Mouse (Mus musculus) megakaryocyte, embryonic 14.5 days (primary cell): ENCODE measurements around the gene Tmem204. TPM values are rescaled to one million over a fixed set of nuclear protein-coding genes. Genes with fewer than 3 reads are reported as not detected.

Experiments
- H3K27me3 ChIP-seq: replicated peaks from 2 replicates; pipeline ENCODE3; 2012; ENCODE audit warnings: inconsistent platforms
- H3K36me3 ChIP-seq: replicated peaks from 2 replicates; pipeline ENCODE3; 2012; ENCODE audit warnings: low read length, inconsistent platforms, mixed read lengths
- H3K4me1 ChIP-seq: 2 replicates; pipeline ENCODE4 v1.6.1; 2012; ENCODE audit warnings: inconsistent platforms
- H3K4me3 ChIP-seq: replicated peaks from 2 replicates; pipeline ENCODE3; 2012; ENCODE audit warnings: moderate library complexity, mild to moderate bottlenecking, inconsistent platforms
- H3K9me3 ChIP-seq: 2 replicates; pipeline ENCODE4 v1.6.1; 2012; ENCODE audit warnings: inconsistent platforms
- FLI1 ChIP-seq: IDR thresholded peaks from 2 replicates; pipeline ENCODE4 v1.6.1; 2012; ENCODE audit warnings: low read length, inconsistent platforms, mixed read lengths
- GATA1 ChIP-seq: IDR thresholded peaks from 3 replicates; pipeline ENCODE4 v1.6.1; 2012; ENCODE audit warnings: mixed read lengths, low read length, inconsistent platforms, borderline replicate concordance
- polyA plus RNA-seq: library from polyadenylated mRNA; stranded (reverse); fragments of >175 nt; gene quantifications from 2 replicates; pipeline ENCODE4 v1.2.3, GENCODE M21; 2012; ENCODE audit warnings: low replicate concordance; ENCODE audit not compliant: insufficient read depth

The Tmem204 gene
- polyA plus RNA-seq, 1 experiment: not detected

DNA sequence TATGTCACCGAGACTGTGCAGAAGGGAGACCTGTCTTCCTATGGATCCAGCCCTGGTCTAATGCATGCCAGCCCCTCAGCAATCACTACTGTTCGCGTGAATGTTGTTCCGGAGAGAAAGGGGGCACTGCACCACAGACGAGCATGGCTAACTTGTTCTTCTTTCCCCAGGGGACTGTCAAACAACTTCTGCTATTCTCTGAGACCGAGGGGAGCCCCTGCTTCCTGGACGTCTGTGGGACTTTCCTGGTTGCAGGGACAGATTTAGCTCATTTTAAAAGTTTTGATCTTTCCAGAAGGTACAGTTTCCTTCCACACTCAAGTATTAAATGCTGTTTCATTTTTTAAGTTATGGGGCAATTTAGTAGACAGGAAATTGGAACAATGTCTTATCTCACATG is 38.5 kb downstream of the Tmem204 start:
- TF ChIP-seq FLI1: no peak
- no peak for TF ChIP-seq GATA1
- no peaks in the 10 kb centered on the region for H3K27me3 ChIP-seq
- H3K36me3 ChIP-seq: peaks cover 75% of the 10 kb centered on the region
- peaks cover 19% of the 10 kb centered on the region for H3K4me1 ChIP-seq
- H3K4me3 ChIP-seq: no peak overlapping the region
- H3K9me3 ChIP-seq: no peaks in the 10 kb centered on the region

- H3K27me3 ChIP-seq: no peaks in the 10 kb centered on the region
- H3K4me3 ChIP-seq: no peak overlapping the region
- TF ChIP-seq FLI1 (no peak), GATA1 (no peak)
- no peaks in the 10 kb centered on the region for H3K4me1 ChIP-seq
- 0 out of 2 replicates have a peak, but pooled peaks cover 3% of the 10 kb centered on the region for H3K9me3 ChIP-seq
- peaks cover 88% of the 10 kb centered on the region for H3K36me3 ChIP-seq
Measured at GRCm38 (mm10) chr17:25036183-25036582, 47.2 kb downstream of the Tmem204 start.

- Histone ChIP-seq H3K4me3 (peak overlapping the region; percentile 99), H3K36me3 (peaks cover 36% of the 10 kb centered on the region), H3K4me1 (peaks cover 37% of the 10 kb centered on the region), H3K27me3 (no peaks in the 10 kb centered on the region), H3K9me3 (no peaks in the 10 kb centered on the region)
- TF ChIP-seq FLI1: no peak
- no peak for TF ChIP-seq GATA1
Measured at GRCm38 (mm10) chr17:25016292-25017132, 66.9 kb downstream of the Tmem204 start.

- peaks cover 40% of the 10 kb centered on the region for H3K36me3 ChIP-seq
- no peaks in the 10 kb centered on the region for H3K9me3 ChIP-seq
- TF ChIP-seq FLI1: no peak
- TF ChIP-seq GATA1: no peak
- no peaks in the 10 kb centered on the region for H3K27me3 ChIP-seq
- H3K4me3 ChIP-seq: peak within 1 kb of the TSS; percentile 99
- peaks cover 40% of the 10 kb centered on the region for H3K4me1 ChIP-seq
Measured at GRCm38 (mm10) chr17:25015655-25016291, 67.6 kb downstream of the Tmem204 start, which contains the start of the genes Cramp1l and Ift140. TSS of gene Cramp1l (minus strand) at chr17:25015788. TSS of gene Ift140 (plus strand) at chr17:25016085.

- Histone ChIP-seq H3K4me1 (peaks cover 43% of the 10 kb centered on the region), H3K36me3 (peaks cover 40% of the 10 kb centered on the region), H3K9me3 (no peaks in the 10 kb centered on the region), H3K4me3 (peak overlapping the region; percentile 99), H3K27me3 (no peaks in the 10 kb centered on the region)
- TF ChIP-seq FLI1 (no peak), GATA1 (no peak)
Measured at GRCm38 (mm10) chr17:25014841-25015570, 68.4 kb downstream of the Tmem204 start.

- H3K4me1 ChIP-seq: peaks cover 49% of the 10 kb centered on the region
- TF ChIP-seq GATA1 (no peak), FLI1 (no peak)
- peaks cover 41% of the 10 kb centered on the region for H3K36me3 ChIP-seq
- H3K9me3 ChIP-seq: no peaks in the 10 kb centered on the region
- H3K27me3 ChIP-seq: no peaks in the 10 kb centered on the region
- peak overlapping the region; percentile 99 for H3K4me3 ChIP-seq
Measured at GRCm38 (mm10) chr17:25013606-25014501, 69.5 kb downstream of the Tmem204 start.

Other genes starting within 250 kb of the Tmem204 start
- gene Hagh, start 243.4 kb downstream of the Tmem204 start, polyA plus RNA-seq: 7.5 and 29.1 TPM in 2 replicates
- 2.0 and 2.8 TPM in 2 replicates for gene Fahd1, start 233.2 kb downstream of the Tmem204 start, polyA plus RNA-seq
- gene Igfals, start 217.6 kb downstream of the Tmem204 start, polyA plus RNA-seq: 0.25 TPM in 1 of 2 replicates, not detected in the other
- gene Nubp2, start 197.2 kb downstream of the Tmem204 start, polyA plus RNA-seq: 58.9 and 67.0 TPM in 2 replicates
- gene Spsb3, start 196.9 kb downstream of the Tmem204 start, polyA plus RNA-seq: 18.7 and 57.4 TPM in 2 replicates
- 5.8 and 10.0 TPM in 2 replicates for gene Eme2, start 188.5 kb downstream of the Tmem204 start, polyA plus RNA-seq
- gene Mrps34, start 188.5 kb downstream of the Tmem204 start, polyA plus RNA-seq: 75.3 and 168 TPM in 2 replicates
- 18.4 TPM in 1 of 2 replicates, not detected in the other for gene Nme3, start 187.1 kb downstream of the Tmem204 start, polyA plus RNA-seq
- 20.5 and 36.6 TPM in 2 replicates for gene Mapk8ip3, start 146.6 kb downstream of the Tmem204 start, polyA plus RNA-seq
- gene Jpt2, start 122.9 kb downstream of the Tmem204 start, polyA plus RNA-seq: 3.5 and 8.6 TPM in 2 replicates
- gene Cramp1l, start 67.8 kb downstream of the Tmem204 start, polyA plus RNA-seq: 4.5 and 5.5 TPM in 2 replicates
- gene Ift140, start 67.5 kb downstream of the Tmem204 start, polyA plus RNA-seq: 6.9 and 7.4 TPM in 2 replicates
- gene Telo2, start 32.4 kb upstream of the Tmem204 start, polyA plus RNA-seq: 9.1 and 27.2 TPM in 2 replicates
- gene Ptx4, start 37.2 kb upstream of the Tmem204 start, polyA plus RNA-seq: 0.12 TPM in 1 of 2 replicates, not detected in the other
- gene Clcn7, start 49.8 kb upstream of the Tmem204 start, polyA plus RNA-seq: 17.8 and 22.0 TPM in 2 replicates
- gene Ccdc154, start 78.9 kb upstream of the Tmem204 start, polyA plus RNA-seq: not detected in 2 replicates
- not detected in 2 replicates for gene Gm38655, start 91.9 kb upstream of the Tmem204 start, polyA plus RNA-seq
- gene BC003965, start 101.0 kb upstream of the Tmem204 start, polyA plus RNA-seq: 31.5 and 33.2 TPM in 2 replicates
- gene Unkl, start 104.8 kb upstream of the Tmem204 start, polyA plus RNA-seq: 20.2 and 51.9 TPM in 2 replicates
- 27.2 and 30.1 TPM in 2 replicates for gene Gnptg, start 156.5 kb upstream of the Tmem204 start, polyA plus RNA-seq
- 12.5 and 25.4 TPM in 2 replicates for gene Tsr3, start 156.6 kb upstream of the Tmem204 start, polyA plus RNA-seq
- gene Baiap3, start 172.8 kb upstream of the Tmem204 start, polyA plus RNA-seq: 1.7 and 2.7 TPM in 2 replicates
- 72.7 and 190 TPM in 2 replicates for gene Ube2i, start 191.0 kb upstream of the Tmem204 start, polyA plus RNA-seq
- gene Prss34, start 214.8 kb upstream of the Tmem204 start, polyA plus RNA-seq: 1.5 and 34.1 TPM in 2 replicates
- 0.68 TPM in 1 of 2 replicates, not detected in the other for gene Prss28, start 225.1 kb upstream of the Tmem204 start, polyA plus RNA-seq
- gene Prss29, start 235.1 kb upstream of the Tmem204 start, polyA plus RNA-seq: not detected in 2 replicates